Mouse (Mus musculus) Patski (cell line): ENCODE measurements around the gene Atg16l1. TPM values are rescaled to one million over a fixed set of nuclear protein-coding genes. Genes with fewer than 3 reads are reported as not detected.

Experiments used
- ATAC-seq: fragments of 100-300 bp; one replicate; pipeline ENCODE4 v1.8.0; 2021
- CTCF ChIA-PET: fragments of 350-600 bp; sonication (Branson Sonifier 250); formaldehyde crosslinking; loops from one replicate; lab custom pipeline; 2022; ENCODE audit warnings: inconsistent platforms; lab: Charles Lee
- POLR2A ChIA-PET: fragments of 350-600 bp; sonication (Branson Sonifier 250); formaldehyde crosslinking; loops from one replicate; lab custom pipeline; 2022; ENCODE audit warnings: antibody characterized with exemption, inconsistent platforms; lab: Charles Lee
- DNase-seq: peaks from one replicate; pipeline ENCODE4 v3.0.0-alpha.2; 2011; ENCODE audit warnings: low read depth, low spot score
- H3K27me3 ChIP-seq: fragments of 371-371 bp; one replicate; pipeline ENCODE4 v1.5.1; 2021
- CTCF ChIP-seq: fragments of 100-300 bp; IDR thresholded peaks from one replicate; pipeline ENCODE4 v1.5.1; 2021
- in situ Hi-C: fragments of 300-500 bp; cut with MboI; formaldehyde crosslinking; loops from 3 replicates; pipeline ENCODE4 v1.11.1; 2018; ENCODE audit warnings: low pct_unique_long_range_greater_than_20kb, mixed read lengths
- polyA plus RNA-seq: library from polyadenylated mRNA; unstranded; gene quantifications from one replicate; pipeline ENCODE4 v1.2.3, GENCODE M21; 2021

Gene Atg16l1
- polyA plus RNA-seq, 1 experiment from 2014 or later: 39.7 TPM

DNA sequence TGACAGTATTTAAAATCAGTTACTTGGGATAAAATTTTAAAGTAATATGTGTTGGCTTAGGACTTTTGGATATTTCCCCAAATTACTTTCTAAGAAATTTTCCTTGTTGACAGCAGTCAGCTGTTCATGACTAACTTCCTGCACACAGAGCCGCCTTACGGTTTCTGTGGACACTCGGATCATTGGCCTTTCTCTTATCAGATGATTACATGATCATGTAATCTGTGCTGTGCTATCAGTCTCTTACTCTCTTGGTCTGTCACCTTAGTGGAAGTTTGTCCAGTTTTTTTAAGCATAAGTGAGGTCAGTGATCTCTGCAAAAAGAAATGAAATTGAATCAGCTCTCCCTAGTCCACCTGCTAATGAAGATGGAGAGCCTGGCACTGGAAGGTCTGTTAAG is 16.1 kb downstream of the Atg16l1 start:
- in situ Hi-C loops: no loop called here
- ChIA-PET POLR2A (no interaction called here), CTCF (no interaction called here)
- ATAC-seq (no peak), DNase-seq (no peak)
- no peak for TF ChIP-seq CTCF
- H3K27me3 ChIP-seq: no peaks in the 10 kb centered on the region

- DNase-seq (no peak), ATAC-seq (no peak)
- no peaks in the 10 kb centered on the region for H3K27me3 ChIP-seq
- no peak for TF ChIP-seq CTCF
- in situ Hi-C loops: no loop called here
- ChIA-PET POLR2A (interaction anchor here (1.2 kb wide), 1 partner anchor 10 kb away, joined by 3 read pairs; no protein-coding TSS in a partner anchor), CTCF (no interaction called here)
Measured at GRCm38 (mm10) chr1:87773336-87773735, 17.7 kb downstream of the Atg16l1 start.

DNA sequence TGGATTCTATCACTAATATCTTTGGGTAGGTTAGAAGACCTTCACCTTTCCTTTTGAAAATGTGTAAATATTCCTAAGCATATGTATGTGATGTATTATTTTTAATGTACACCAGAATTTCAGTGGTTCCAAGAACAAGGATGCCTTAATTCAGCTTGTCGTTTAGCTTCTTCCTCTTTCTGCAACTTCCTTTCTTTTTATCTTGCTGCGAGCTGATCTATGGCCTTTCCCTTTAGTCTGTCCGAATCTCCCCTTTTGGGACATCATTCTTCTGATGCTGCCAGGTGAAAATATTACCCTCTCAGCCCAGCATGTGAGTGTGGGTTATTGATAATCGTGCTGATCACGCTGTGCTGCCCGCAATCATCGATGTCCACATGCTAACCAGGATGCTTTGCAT is 19.2 kb downstream of the Atg16l1 start:
- no peaks in the 10 kb centered on the region for H3K27me3 ChIP-seq

GRCm38 (mm10) chr1:87779204-87779785 is 23.6 kb downstream of the Atg16l1 start:
- DNase-seq (no peak), ATAC-seq (no peak)
- ChIA-PET CTCF (interaction anchor here (1.5 to 2.5 kb wide), 2 partner anchors 9 to 11 kb away, joined by 5 to 6 read pairs; no protein-coding TSS in a partner anchor), POLR2A (interaction anchor here (1.3 kb wide), 1 partner anchor 144 kb away, joined by 4 read pairs; no protein-coding TSS in a partner anchor)
- no peak for TF ChIP-seq CTCF
- no peaks in the 10 kb centered on the region for H3K27me3 ChIP-seq
- in situ Hi-C loops: no loop called here

More for the DNA sequence above, 19.2 kb downstream of the Atg16l1 start:
- no peak for TF ChIP-seq CTCF
- ChIA-PET POLR2A (interaction anchor here (0.5 kb wide), 1 partner anchor 19 kb away, joined by 3 read pairs; the partner anchor contains the start of gene Atg16l1), CTCF (interaction anchor here (1.5 kb wide), 1 partner anchor 15 kb away, joined by 4 read pairs; no protein-coding TSS in a partner anchor)
- ATAC-seq (no peak), DNase-seq (no peak)
- in situ Hi-C loops: no loop called here

GRCm38 (mm10) chr1:87785703-87786102 is 30.0 kb downstream of the Atg16l1 start:
- no peak for ATAC-seq
- ChIA-PET POLR2A (no interaction called here), CTCF (interaction anchor here (1.3 kb wide), 1 partner anchor 19 kb away, joined by 5 read pairs; no protein-coding TSS in a partner anchor)
- no peak for DNase-seq
- in situ Hi-C loops: no loop called here
- no peaks in the 10 kb centered on the region for H3K27me3 ChIP-seq
- no peak for TF ChIP-seq CTCF

DNA sequence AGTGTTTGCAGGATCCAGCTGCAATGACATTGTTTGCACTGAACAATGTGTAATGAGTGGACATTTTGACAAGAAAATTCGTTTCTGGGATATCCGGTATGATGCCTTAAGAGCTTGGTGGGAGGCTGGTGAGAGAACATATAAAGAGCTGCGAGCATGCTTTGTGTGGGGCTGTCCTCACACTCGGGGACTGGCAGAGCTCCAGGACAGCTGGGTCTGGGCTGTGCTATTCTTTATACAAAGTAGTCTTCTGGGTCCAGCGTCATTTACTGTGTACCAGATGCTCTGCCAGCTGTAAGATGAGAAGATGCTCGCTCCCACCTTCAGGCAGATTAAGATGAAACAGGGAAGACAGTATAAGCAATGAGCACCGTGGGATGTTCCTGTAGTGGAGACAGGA is 30.6 kb downstream of the Atg16l1 start:
- ATAC-seq (no peak), DNase-seq (no peak)
- POLR2A ChIA-PET: no interaction called here
- H3K27me3 ChIP-seq: no peaks in the 10 kb centered on the region
- CTCF ChIA-PET: interaction anchor here (1.3 kb wide), 1 partner anchor 19 kb away, joined by 5 read pairs; no protein-coding TSS in a partner anchor
- in situ Hi-C loops: no loop called here
- no peak for TF ChIP-seq CTCF

DNA sequence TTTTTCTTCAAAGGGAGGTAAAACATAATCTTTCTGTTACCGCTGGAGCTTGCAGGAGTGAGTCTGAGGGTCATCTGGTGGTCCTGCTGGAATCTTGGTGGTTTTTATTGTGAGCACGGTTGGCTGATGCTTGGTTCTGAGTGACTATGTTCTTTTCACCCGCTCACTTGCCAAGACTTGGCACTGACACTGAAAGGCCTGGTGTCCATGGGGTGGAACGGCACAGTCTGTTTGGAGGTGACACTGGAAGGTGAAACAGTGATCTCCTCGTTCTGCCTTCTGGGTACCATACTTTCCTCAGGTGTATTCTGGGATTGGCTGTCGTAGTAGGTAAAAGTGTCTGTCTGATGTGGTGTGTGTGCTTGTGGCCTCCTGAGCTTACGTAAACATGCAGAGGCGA is 34.0 kb downstream of the Atg16l1 start:
- ATAC-seq: no peak
- H3K27me3 ChIP-seq: no peaks in the 10 kb centered on the region
- ChIA-PET POLR2A (no interaction called here), CTCF (interaction anchor here (0.9 to 1.6 kb wide), 4 partner anchors 8 to 23 kb away, joined by 3 to 6 read pairs (median 4); no protein-coding TSS in a partner anchor)
- in situ Hi-C loops: no loop called here
- TF ChIP-seq CTCF: no peak
- no peak for DNase-seq

DNA sequence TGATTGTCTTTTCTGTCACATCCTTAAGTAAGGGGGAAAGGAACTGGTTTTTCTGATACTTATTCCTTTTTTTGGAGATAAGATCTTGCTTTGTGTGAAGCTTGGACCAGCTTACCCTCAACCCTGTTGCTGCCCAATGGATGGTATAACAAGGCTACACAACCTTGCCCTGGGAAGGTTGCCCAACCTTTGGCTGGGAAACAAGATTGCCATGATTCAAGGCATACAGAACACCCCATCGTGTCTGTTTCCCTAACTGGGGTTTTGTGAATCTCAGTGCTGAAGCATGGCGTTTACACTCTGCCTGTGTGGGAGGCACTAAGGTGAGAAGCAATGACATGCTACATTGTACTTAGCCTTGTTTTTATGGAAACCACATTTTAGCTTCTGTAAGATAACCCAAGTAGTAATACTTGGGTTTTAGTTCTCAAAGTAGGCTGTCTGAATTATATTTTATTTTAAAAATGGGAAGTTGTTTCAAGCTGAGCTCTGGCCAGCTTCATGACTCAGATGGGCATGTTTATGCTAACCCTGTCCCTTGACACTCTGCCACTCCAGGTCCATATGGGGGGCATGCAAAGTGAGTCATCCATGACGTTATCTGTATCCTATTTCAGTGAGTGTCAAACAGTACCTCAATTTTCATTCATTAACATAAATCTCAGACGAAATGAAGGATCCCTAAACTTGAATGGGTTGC is 36.9 kb downstream of the Atg16l1 start:
- ATAC-seq: peak; percentile 23
- CTCF ChIA-PET: interaction anchor here (1.0 to 2.0 kb wide), 2 partner anchors 9 to 25 kb away, joined by 3 to 4 read pairs; no protein-coding TSS in a partner anchor
- DNase-seq: peak; percentile 58

GRCm38 (mm10) chr1:87793138-87793449 is 37.4 kb downstream of the Atg16l1 start:
- TF ChIP-seq CTCF: no peak
- ATAC-seq: peak; percentile 78
- no peaks in the 10 kb centered on the region for H3K27me3 ChIP-seq
- ChIA-PET CTCF (interaction anchor here (1.4 to 2.0 kb wide), 2 partner anchors 26 to 144 kb away, joined by 4 to 6 read pairs; no protein-coding TSS in a partner anchor), POLR2A (no interaction called here)
- peak; percentile 50 for DNase-seq
- in situ Hi-C loops: no loop called here

More for the DNA sequence above, 36.9 kb downstream of the Atg16l1 start:
- no peak for TF ChIP-seq CTCF
- H3K27me3 ChIP-seq: no peaks in the 10 kb centered on the region
- in situ Hi-C loops: no loop called here
- POLR2A ChIA-PET: no interaction called here

- CTCF ChIA-PET: no interaction called here
- DNase-seq: no peak
- in situ Hi-C loops: no loop called here
Measured at GRCm38 (mm10) chr1:87797702-87798101, 42.0 kb downstream of the Atg16l1 start.

DNA sequence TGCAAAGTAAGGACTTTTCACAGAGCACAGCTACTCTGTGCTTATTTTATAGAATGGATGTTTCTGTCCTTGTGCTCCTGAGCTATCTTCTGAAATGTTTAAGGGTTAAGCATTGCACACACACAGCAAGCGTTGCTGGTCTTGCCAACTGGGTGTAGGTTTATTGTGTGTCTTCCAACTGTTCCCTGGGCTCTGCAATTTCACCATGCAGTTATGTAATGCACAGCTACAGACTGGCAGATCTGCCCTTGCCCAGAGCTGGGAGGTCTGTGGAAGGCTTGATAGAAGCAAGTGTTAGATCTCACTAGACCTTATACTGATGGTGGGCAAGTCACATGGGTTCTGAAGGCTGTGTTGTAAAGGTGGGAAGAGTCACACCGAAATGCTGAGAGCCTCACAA is 42.6 kb downstream of the Atg16l1 start:
- POLR2A ChIA-PET: no interaction called here
- TF ChIP-seq CTCF: no peak
- ATAC-seq: no peak
- in situ Hi-C loops: no loop called here
- CTCF ChIA-PET: no interaction called here
- H3K27me3 ChIP-seq: no peaks in the 10 kb centered on the region
- DNase-seq: no peak

More at GRCm38 (mm10) chr1:87797702-87798101, 42.0 kb downstream of the Atg16l1 start:
- POLR2A ChIA-PET: no interaction called here
- H3K27me3 ChIP-seq: no peaks in the 10 kb centered on the region
- no peak for ATAC-seq
- no peak for TF ChIP-seq CTCF
